Mouse (Mus musculus): ENCODE data around the gene Mark4.

Mark4 gene

DNA sequence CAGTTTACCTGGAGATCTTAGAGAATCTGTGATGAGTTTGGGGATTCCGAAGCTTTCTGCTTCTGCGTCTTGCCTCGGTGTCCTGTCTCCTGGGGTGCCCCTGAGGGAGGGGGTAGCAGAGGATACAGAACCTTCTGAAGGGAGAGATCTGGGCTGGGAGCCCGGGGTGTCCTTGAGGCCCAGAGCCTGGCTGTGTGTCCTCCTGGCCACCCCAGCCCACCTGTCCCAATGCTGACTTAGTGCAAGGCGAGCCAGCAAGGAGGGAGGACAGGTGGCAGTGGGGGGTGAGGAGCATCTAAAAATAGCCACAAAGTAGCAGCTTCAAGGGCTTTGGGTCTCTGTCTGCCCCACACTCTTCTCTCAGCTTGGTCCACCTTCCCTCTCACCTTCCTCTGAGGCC is 46.8 kb downstream of the Mark4 start:
- in situ Hi-C loops (cut with MboI; ENCODE audit: low pct_unique_long_range_greater_than_20kb in 1 of 2, low sequenced_read_pairs in 2 of 2, unreplicated experiment in 1 of 2), result loop anchor here in 1 of 2 experiments (25.0 kb wide), 1 partner anchor 376 kb away; the partner anchor contains the start of gene Cblc

DNA sequence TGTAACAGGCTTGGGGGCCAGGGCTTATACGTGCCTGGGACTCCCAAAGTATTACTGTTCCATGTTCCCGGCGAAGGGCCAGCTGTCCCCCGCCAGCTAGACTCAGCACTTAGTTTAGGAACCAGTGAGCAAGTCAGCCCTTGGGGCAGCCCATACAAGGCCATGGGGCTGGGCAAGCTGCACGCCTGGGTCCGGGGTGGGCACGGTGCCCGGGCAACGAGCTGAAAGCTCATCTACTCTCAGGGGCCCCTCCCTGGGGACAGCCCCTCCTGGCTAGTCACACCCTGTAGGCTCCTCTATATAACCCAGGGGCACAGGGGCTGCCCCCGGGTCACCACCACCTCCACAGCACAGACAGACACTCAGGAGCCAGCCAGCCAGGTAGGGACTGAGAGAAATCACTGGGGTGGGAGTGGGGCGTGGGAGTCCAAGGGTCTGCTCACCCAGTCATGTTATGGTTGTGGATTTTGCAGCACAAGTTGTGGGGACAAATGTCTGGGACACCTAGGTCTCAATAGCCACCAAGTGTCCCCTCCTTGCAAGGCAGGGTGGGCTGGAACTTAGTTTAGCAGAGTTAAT is 47.8 kb downstream of the Mark4 start:
- in situ Hi-C loops (cut with MboI; ENCODE audit: low pct_unique_long_range_greater_than_20kb in 1 of 2, low sequenced_read_pairs in 2 of 2, unreplicated experiment in 1 of 2), result loop anchor here in 1 of 2 experiments (25.0 kb wide), 1 partner anchor 376 kb away; the partner anchor contains the start of gene Cblc

DNA sequence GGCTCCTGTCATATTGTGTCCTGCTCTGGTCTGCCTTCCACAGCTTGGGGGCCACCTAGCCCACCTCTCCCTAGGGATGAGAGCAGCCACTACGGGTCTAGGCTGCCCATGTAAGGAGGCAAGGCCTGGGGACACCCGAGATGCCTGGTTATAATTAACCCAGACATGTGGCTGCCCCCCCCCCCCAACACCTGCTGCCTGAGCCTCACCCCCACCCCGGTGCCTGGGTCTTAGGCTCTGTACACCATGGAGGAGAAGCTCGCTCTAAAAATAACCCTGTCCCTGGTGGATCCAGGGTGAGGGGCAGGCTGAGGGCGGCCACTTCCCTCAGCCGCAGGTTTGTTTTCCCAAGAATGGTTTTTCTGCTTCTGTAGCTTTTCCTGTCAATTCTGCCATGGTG is 48.9 kb downstream of the Mark4 start:
- in situ Hi-C loops (cut with MboI; ENCODE audit: low pct_unique_long_range_greater_than_20kb in 1 of 2, low sequenced_read_pairs in 2 of 2, unreplicated experiment in 1 of 2), result loop anchor here in 1 of 2 experiments (25.0 kb wide), 1 partner anchor 378 kb away; the partner anchor contains the start of gene Cblc

DNA sequence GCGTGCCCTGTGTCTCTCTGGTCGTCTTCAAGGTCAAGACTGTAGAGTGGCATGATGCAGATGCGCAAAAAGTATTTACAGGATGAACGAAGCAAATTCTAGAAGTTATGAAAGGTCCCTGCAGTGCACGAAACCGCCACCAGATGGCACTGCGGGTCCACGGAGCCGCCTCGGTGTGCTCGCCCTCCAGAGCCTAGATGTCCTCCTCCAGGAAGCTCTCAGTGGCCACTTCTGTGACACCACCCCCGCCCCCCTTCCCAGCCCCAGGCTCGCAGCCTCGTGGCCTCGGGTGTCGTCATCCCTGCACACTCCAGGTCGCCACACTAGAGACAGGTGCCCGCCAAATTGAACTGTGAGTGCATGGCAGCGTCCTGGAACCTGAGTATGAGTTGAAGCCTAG is 53.2 kb downstream of the Mark4 start:
- in situ Hi-C loops (cut with MboI; ENCODE audit: low pct_unique_long_range_greater_than_20kb in 1 of 2, low sequenced_read_pairs in 2 of 2, unreplicated experiment in 1 of 2), result loop anchor here in 1 of 2 experiments (25.0 kb wide), 1 partner anchor 382 kb away; the partner anchor contains the start of gene Cblc

DNA sequence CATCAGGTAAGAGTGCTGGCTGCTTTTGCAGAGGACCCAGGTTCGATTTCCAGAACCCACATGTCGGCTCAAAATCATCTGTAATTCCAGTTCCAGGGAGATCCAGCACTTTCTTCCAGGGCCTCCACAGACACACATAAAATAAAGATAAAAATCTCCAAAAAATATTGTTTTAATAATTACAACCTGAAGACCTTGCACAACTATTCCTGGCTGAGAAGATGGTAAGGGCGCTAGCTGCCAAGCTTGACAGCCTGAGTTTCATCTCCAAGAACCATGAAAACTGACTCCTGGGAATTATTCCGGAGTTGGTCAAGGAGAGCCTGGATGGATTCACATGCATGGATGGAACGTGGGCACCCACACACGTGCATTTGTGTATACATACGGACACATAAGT is 54.1 kb downstream of the Mark4 start, which contains the start of gene Ckm:
TSS of gene Ckm (plus strand) at position 301 of the 400 bp plus-strand sequence.
- in situ Hi-C loops (cut with MboI; ENCODE audit: low pct_unique_long_range_greater_than_20kb in 1 of 2, low sequenced_read_pairs in 2 of 2, unreplicated experiment in 1 of 2), result loop anchor here in 1 of 2 experiments (25.0 kb wide), 1 partner anchor 383 kb away; the partner anchor contains the start of gene Cblc

DNA sequence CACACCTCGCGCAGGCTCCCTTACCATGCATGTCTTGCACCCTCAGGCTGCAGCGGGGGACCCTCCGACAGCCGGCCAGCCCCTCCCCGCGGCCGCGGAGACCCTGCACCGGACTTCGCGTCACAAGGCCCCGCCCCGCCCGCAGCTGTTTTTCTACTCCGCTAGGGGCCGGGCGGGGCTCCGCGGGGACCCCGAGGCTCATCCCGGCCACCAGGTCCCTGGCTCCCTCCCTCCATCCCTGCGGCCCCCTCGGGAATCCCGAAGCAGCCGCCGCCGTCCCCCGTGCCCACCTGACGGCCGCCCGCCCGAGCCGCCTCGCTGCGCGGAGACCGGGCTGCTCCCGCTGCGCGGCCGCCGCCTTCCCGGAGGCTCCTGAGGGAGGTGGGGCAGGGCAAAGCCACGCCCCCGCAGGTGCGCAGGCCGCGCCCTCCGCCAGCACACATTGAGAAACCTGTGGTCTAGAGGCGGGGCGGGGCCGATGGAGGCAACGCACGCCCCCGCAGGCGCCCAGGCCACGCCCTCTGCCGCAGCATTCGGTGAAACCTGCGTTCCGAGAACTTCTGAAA is 54.8 kb downstream of the Mark4 start, which contains the start of gene Klc3:
TSS of gene Klc3 (minus strand) at position 374 of the 566 bp plus-strand sequence.
- in situ Hi-C loops (cut with MboI; ENCODE audit: low pct_unique_long_range_greater_than_20kb in 1 of 2, low sequenced_read_pairs in 2 of 2, unreplicated experiment in 1 of 2), result loop anchor here in 1 of 2 experiments (25.0 kb wide), 1 partner anchor 383 kb away; the partner anchor contains the start of gene Cblc

DNA sequence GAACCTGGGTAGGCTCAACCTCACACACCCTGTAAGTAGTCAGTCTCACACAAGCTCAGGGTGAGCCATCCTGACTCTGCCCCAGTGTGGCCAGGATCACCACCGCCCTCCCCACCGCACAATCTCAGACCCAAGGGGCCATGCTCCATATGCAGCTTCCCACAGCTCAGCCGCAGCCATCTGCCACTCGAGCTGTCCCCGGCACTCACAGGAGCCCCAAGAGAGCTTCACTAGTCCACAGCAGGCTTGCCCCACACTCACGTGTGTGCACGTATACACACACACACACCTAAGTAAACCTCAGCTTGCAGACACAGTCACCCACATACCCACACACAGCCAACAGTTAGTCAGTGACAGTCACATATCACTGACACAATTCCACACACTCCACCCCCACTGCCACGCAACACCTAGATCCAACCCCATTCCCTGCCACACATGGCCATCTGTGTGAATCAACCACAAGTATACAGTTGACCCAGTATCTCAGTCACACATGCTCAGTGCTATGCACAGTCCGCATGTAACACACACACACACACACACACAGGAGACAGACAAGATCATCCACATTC is 56.0 kb downstream of the Mark4 start:
- in situ Hi-C loops (cut with MboI; ENCODE audit: low pct_unique_long_range_greater_than_20kb in 1 of 2, low sequenced_read_pairs in 2 of 2, unreplicated experiment in 1 of 2), result loop anchor here in 1 of 2 experiments (25.0 kb wide), 1 partner anchor 385 kb away; the partner anchor contains the start of gene Cblc

DNA sequence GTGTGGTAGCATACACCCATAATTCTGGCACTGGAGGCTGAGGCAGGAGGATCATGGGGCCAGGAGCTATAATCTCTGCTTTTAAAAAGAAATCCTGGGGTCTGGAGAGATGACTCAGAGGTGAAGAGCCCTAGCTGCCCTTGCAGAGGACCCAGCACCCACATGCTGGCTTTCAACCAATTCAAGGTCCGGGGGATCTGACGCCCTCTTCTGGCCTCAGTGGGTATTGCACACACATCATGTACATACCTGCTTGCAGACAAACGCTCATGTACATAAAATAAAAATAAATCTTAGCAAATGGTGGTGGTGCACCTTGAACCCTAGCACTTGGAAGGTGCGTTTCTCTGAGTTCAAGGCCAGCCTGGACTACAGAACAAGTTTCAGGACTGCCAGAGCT is 57.7 kb downstream of the Mark4 start:
- in situ Hi-C loops (cut with MboI; ENCODE audit: low pct_unique_long_range_greater_than_20kb in 1 of 2, low sequenced_read_pairs in 2 of 2, unreplicated experiment in 1 of 2), result loop anchor here in 1 of 2 experiments (25.0 kb wide), 1 partner anchor 386 kb away; the partner anchor contains the start of gene Cblc

DNA sequence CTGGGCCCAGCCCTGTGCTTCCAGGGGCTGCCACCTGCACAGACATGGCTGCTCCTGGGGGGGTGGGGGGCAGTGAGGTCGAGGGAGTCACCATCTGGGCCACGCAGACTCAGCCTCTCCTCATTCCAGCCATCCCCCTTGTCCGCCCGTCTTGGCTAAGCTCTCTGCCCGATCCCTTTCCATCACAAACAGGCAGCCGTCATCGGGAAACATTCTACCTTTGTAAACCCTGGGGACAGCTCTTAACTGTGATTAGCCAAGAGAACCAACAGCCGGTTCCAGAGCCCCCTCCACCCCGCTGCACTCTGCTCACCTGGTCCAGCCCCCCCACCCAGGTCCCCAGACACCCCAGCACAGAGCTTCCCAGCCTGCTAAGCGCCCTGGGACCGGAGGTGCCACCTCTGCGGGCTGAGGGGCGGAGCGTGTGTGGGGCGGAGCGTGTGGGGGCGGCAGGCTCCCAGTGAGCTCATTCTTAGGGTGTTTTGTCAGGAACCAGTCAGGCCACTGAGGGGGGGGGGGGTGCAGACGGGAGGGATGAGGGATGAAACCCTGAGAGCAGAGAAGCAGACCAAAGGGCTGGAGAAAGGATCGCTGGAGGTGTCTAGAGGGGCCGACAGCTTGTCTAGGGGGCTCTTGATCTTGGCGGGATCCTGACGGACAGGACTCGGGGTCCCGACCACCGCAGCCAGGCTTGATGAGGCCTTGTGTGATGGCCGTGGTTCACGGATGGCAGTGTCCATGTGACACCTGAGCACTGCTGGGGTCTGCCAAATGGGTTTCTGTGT is 58.9 kb downstream of the Mark4 start:
- in situ Hi-C loops (cut with MboI; ENCODE audit: low pct_unique_long_range_greater_than_20kb in 1 of 2, low sequenced_read_pairs in 2 of 2, unreplicated experiment in 1 of 2), result loop anchor here in 1 of 2 experiments (25.0 kb wide), 1 partner anchor 388 kb away; the partner anchor contains the start of gene Cblc

DNA sequence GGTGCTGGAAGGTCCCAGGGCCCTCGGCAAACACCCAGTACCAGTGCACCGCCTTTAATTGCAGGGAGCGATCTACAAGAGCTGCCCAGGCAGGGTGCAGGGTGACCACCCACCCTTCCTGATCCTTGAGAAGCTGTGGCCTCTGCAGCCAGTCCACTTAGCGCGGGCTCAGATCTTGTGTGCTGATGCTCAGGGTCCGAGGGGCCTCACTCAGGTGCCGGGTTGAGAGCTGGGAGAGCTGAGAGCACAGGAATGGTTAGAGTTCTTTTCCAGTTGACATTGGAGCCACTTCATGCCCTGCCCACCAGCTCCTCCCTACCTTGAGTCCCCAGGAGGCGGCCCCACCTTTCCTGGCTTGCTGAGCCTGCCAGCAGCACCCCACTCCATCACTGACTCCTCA is 64.1 kb downstream of the Mark4 start:
- in situ Hi-C loops (cut with MboI; ENCODE audit: low pct_unique_long_range_greater_than_20kb in 1 of 2, low sequenced_read_pairs in 2 of 2, unreplicated experiment in 1 of 2), result no loop called here

DNA sequence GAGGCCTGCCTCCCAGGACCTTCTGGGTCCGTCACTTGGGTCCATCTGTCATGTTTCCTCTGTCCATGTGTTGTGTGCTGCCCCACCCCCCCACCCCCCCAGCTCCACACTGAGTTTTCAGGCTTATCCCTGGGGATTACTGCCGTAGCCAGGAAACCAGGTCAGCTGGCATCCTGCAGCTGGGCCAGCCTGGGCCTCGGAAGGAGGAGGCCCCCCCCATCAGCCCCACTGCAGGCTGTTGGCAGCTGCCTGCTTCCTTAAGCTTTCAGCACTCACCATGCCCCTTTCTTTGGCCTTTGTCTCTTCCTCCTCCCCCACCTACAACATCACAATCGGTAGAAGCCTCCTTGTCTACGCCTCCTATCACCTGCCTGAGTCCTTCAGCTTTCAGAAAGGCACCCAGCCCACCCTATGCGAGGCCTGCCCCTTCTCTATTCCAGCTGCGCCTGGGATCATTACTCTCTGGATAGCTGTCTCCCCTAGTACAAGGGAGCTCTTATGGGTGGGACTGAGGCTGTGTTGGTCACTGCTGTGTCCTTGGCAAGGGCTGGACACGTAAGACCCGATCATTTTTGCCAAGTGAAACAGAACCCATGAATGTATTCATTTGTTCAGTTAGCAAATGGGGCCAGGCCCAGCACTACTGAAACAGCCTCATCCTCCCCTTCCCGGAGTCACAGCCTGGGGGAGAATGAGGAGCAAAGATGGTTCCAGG is 69.8 kb downstream of the Mark4 start:
- in situ Hi-C loops (cut with MboI; ENCODE audit: low pct_unique_long_range_greater_than_20kb in 1 of 2, low sequenced_read_pairs in 2 of 2, unreplicated experiment in 1 of 2), result no loop called here

DNA sequence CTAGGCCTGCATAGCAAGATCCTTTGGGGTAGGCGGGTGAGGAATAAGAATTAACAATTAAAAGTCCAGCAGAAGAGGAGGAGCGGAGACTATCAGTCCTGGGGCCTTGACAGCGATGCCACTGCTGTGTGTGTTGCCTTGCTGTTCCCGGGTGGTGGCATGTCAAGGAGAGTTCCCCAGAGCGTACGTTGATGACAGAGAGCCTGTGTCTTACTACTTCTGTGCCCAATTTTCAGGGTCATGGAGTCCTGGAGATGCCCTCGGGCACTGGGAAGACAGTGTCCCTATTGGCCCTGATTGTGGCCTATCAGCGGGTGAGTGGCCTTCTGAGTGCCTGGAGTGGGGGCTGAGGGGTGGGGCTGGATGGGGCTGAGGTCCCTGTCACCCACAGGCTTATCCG is 74.9 kb downstream of the Mark4 start:
- in situ Hi-C loops (cut with MboI; ENCODE audit: low pct_unique_long_range_greater_than_20kb in 1 of 2, low sequenced_read_pairs in 2 of 2, unreplicated experiment in 1 of 2), result no loop called here

DNA sequence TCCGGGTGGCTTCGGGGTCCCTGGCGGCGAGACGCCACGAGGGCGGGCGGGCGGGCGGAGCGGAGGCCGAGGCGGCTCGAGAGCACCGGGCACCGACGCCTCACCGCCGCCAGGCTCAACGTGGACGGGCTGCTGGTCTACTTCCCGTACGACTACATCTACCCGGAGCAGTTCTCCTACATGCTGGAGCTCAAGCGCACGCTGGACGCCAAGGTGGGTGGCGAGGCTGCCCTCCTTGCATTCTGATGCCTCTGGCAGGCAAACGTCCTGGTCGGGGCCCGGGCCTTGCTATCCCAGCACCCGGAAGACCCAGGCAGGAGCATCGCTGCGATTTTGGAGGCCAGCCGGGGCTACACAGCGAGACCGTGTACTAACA is 76.5 kb downstream of the Mark4 start:
- in situ Hi-C loops (cut with MboI; ENCODE audit: low pct_unique_long_range_greater_than_20kb in 1 of 2, low sequenced_read_pairs in 2 of 2, unreplicated experiment in 1 of 2), result no loop called here

DNA sequence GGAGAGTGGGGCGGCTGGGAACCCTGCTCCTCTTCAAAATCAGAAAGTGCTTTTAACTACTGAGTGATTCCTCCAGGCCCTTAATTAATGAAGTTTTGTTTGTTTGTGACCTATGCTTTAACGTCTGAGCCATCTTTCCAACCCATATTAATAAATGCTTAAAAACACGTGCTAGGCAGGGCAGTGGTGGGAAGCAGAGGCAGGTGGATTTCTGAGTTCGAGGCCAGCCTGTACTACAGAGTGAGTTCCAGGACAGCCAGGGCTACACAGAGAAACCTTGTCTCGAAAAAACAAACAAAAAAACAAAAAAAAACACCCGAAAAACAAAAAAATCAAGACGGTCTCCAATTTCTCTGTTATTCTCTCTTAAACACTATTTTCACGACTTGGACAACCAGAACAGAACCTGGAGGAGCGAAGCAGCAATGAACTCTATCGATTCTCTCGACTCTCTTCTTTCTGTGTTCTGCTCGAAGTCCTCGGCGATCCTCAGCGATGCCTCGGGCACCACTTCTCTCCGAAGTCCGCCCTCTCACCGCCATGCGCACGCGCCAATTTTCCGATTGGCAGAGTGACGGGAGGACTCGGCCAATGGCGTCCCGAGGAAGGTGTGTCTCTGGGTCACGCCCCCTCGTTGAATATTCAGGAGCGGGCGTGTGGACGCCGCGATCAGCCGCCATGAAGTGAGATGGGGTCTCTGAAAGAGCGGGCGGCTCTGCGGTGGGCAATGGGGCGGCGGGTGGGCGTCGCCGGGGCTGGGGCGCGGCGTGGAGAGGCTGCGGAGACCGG is 77.0 kb downstream of the Mark4 start, which contains the start of gene Ercc2:
TSS of gene Ercc2 (plus strand) at position 634 of the 789 bp plus-strand sequence.
- in situ Hi-C loops (cut with MboI; ENCODE audit: low pct_unique_long_range_greater_than_20kb in 1 of 2, low sequenced_read_pairs in 2 of 2, unreplicated experiment in 1 of 2), result no loop called here

DNA sequence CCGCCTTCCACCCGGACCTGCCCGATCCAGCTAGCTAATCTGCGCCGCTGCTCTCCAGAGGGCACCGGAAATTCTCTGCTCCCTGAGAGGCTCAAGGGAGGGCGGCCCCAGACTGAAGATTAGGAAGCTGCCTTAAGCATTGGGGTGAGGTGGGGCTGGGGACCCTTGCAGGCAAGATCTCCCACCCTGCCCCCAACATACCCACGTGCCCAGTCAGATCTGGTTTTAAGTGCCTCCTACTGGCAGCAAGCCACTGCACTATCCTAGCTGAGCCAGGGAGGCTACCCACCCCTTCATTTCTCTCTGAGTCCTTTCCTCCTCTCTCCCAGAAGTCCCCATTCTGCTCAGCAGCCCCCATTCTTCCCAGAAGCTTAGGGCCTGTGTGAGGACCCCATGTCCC is 80.6 kb downstream of the Mark4 start:
- in situ Hi-C loops (cut with MboI; ENCODE audit: low pct_unique_long_range_greater_than_20kb in 1 of 2, low sequenced_read_pairs in 2 of 2, unreplicated experiment in 1 of 2), result no loop called here

DNA sequence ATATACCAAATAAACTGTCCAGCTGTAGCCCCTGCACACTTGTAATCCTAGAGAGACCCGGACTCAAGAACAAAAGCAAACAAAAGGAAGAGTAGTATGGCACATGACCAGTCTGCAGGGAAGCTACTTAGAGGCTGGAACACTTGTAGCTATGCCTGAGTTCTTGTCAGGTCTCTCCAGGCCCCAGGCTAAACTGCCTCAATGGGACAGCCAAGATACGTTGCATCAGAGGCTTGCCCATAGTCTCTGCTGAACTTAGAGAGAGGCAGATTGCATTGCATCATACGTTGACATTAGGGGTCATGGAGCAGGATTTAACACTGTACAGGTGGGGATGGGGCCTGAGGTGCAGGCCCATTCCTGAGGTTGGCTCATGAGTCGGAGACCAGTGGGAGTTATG is 82.6 kb downstream of the Mark4 start:
- in situ Hi-C loops (cut with MboI; ENCODE audit: low pct_unique_long_range_greater_than_20kb in 1 of 2, low sequenced_read_pairs in 2 of 2, unreplicated experiment in 1 of 2), result no loop called here

DNA sequence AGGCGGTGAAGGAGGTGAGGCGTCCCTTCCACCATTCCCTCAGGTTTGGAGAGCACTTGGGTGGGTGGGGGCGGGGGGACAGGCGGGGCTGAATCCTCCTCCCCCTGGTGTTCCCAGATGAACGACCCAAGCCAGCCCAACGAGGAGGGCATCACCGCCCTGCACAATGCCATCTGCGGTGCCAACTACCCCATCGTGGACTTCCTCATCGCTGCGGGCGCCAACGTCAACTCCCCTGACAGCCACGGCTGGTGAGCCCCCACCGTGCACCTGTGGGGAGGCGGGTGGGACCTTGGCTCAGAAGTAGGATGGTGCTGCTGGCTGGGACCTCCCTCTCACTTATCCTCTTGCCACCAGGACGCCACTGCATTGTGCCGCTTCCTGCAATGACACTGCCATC is 83.3 kb downstream of the Mark4 start:
- in situ Hi-C loops (cut with MboI; ENCODE audit: low pct_unique_long_range_greater_than_20kb in 1 of 2, low sequenced_read_pairs in 2 of 2, unreplicated experiment in 1 of 2), result no loop called here
